Mouse (Mus musculus): Measurements from ENCODE around the gene Sf3a2. TPM values are rescaled to one million over a fixed set of nuclear protein-coding genes. Genes with fewer than 3 reads are reported as not detected.

Gene Sf3a2
- polyA plus RNA-seq, 1 experiment = 94.6 TPM

DNA sequence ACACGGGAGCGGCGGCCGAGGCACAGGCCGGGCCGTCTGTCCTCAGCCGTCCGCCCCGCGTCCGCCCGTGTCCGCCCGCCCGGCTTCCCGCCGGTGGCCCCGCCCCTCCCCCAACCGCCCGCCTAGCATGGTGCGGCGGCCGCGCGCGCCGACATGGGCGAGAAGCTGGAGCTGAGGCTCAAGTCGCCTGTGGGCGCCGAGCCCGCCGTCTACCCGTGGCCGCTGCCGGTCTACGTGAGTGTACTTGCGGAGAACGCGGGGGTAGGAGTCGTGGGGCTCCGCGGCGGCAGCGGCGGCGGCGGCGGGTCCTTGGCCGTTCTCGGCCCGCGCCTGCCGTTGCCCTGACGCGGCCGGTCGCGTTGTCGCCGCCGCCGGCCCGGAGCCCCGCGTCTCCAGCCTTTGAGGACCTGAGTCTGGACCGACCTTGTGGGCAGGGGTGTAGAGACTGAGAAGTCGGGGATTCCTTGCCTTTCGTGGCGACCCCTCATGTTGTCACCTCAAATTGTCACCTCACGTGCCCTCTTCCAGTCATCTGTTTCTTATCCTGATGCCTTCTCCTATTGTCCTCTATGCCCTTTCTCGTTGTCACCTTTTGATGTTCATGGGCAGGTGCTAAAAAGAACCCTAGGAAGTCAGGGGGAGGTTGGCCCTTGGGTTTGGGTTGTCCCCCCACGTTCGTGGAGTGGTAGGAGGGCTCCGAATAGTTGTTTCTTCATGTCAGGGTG, 42.5 kb upstream of the Sf3a2 start:
- H3K36me3 ChIP-seq (ENCODE audit: control insufficient read depth, insufficient read depth, low read length) = no peaks in the 10 kb centered on the region
- no peak overlapping the region for H3K27ac ChIP-seq (ENCODE audit: control insufficient read depth, insufficient read depth, low read length)
- TF ChIP-seq POLR2A (IDR thresholded peaks at IDR 0.05; ENCODE audit: control insufficient read depth, extremely low read depth, insufficient read depth, low read length, poor library complexity) (no peak), CTCF (IDR thresholded peaks at IDR 0.05; ENCODE audit: borderline replicate concordance, control insufficient read depth, extremely low read depth, insufficient read depth, low read length, poor library complexity) (0 out of 2 replicates have a peak, but pooled peaks have one; percentile 7)
- peak overlapping the region; percentile 78 for H3K4me3 ChIP-seq (ENCODE audit: control insufficient read depth, insufficient read depth, low read length)
- under 1% methylated on average over 75 of the region's 75 CpGs for WGBS
- no peak for DNase-seq
- H3K27me3 ChIP-seq (ENCODE audit: control insufficient read depth, insufficient read depth, low read length) = no peaks in the 10 kb centered on the region
- peaks cover 39% of the 10 kb centered on the region for H3K4me1 ChIP-seq (replicated peaks; ENCODE audit: control insufficient read depth, insufficient read depth, low read length)

DNA sequence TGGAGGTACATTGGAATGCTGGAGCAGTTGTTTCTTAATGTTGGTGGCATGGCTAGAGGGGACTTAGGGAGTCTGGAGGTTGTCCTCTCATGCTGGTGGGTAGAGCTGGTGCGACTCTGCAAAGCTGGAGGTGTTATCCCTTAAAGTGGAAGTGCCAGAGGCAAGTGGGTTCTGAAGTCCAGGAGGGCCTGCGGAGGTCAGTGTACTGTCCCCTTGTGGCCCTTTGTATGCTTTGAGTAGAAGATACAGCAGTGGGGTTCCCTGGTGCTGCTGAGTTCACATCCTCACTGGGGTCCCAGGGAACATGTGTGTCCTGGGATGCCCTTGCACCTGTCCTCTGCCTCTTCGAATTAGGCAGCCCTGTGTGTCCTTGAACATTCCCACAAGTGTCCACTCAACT, 41.9 kb upstream of the Sf3a2 start:
- WGBS = 42% methylated on average over 3 of the region's 3 CpGs
- no peaks in the 10 kb centered on the region for H3K36me3 ChIP-seq (ENCODE audit: control insufficient read depth, insufficient read depth, low read length)
- H3K27me3 ChIP-seq (ENCODE audit: control insufficient read depth, insufficient read depth, low read length) = no peaks in the 10 kb centered on the region
- peaks cover 43% of the 10 kb centered on the region for H3K4me1 ChIP-seq (replicated peaks; ENCODE audit: control insufficient read depth, insufficient read depth, low read length)
- TF ChIP-seq CTCF (IDR thresholded peaks at IDR 0.05; ENCODE audit: borderline replicate concordance, control insufficient read depth, extremely low read depth, insufficient read depth, low read length, poor library complexity) (no peak), POLR2A (IDR thresholded peaks at IDR 0.05; ENCODE audit: control insufficient read depth, extremely low read depth, insufficient read depth, low read length, poor library complexity) (no peak)
- DNase-seq = no peak
- H3K27ac ChIP-seq (ENCODE audit: control insufficient read depth, insufficient read depth, low read length) = no peak overlapping the region
- H3K4me3 ChIP-seq (ENCODE audit: control insufficient read depth, insufficient read depth, low read length) = peak overlapping the region; percentile 78

DNA sequence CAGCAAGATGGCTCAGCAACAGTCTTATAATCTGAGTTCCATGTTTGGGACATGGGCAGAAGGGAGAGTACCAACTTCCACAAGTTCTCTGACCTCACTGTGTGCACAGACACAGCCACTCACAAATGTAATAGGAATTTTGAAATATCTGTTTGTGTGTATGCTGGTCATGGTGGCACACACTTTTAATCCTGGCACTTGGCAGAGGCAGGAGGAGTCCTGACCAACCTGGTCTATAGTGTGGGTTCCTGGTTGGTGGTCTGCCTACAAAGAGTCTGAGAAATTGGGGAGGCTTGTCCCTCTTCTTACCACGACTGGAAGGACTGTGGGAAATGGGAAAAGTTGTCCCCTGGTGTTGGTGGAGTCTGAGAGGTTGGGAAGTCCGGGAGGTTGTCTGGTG, 41.5 kb upstream of the Sf3a2 start:
- H3K4me3 ChIP-seq (ENCODE audit: control insufficient read depth, insufficient read depth, low read length) = peak overlapping the region; percentile 78; the same call in 1 of the 2 replicates
- H3K36me3 ChIP-seq (ENCODE audit: control insufficient read depth, insufficient read depth, low read length) = no peaks in the 10 kb centered on the region
- peaks cover 40% of the 10 kb centered on the region for H3K4me1 ChIP-seq (replicated peaks; ENCODE audit: control insufficient read depth, insufficient read depth, low read length)
- TF ChIP-seq CTCF (IDR thresholded peaks at IDR 0.05; ENCODE audit: borderline replicate concordance, control insufficient read depth, extremely low read depth, insufficient read depth, low read length, poor library complexity) (no peak), POLR2A (IDR thresholded peaks at IDR 0.05; ENCODE audit: control insufficient read depth, extremely low read depth, insufficient read depth, low read length, poor library complexity) (no peak)
- no peak for DNase-seq
- 87% methylated on average over 2 of the region's 2 CpGs for WGBS
- no peak overlapping the region for H3K27ac ChIP-seq (ENCODE audit: control insufficient read depth, insufficient read depth, low read length)
- H3K27me3 ChIP-seq (ENCODE audit: control insufficient read depth, insufficient read depth, low read length) = no peaks in the 10 kb centered on the region

DNA sequence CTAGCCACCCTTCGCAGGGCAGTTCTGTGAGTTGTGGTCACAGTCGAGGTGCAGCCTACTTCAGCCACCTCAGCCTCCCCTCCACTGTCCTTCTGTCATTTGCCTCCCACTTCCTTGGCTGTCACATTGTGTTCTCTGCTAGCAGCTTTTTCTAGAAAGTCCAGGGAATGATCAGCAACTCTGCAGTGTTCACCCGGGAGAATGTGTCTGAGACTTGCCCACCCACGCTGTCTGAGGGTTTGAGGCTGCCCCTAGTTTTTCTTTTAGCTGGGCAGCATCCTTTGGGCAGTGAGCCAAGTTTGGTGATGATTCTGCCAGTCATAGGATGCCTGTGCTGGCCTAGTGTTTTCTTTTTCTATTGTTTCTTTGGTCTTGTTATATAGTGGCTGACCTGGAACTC, 41.0 kb upstream of the Sf3a2 start:
- TF ChIP-seq POLR2A (IDR thresholded peaks at IDR 0.05; ENCODE audit: control insufficient read depth, extremely low read depth, insufficient read depth, low read length, poor library complexity) (no peak), CTCF (IDR thresholded peaks at IDR 0.05; ENCODE audit: borderline replicate concordance, control insufficient read depth, extremely low read depth, insufficient read depth, low read length, poor library complexity) (no peak)
- H3K36me3 ChIP-seq (ENCODE audit: control insufficient read depth, insufficient read depth, low read length) = no peaks in the 10 kb centered on the region
- DNase-seq = no peak
- no peak overlapping the region for H3K27ac ChIP-seq (ENCODE audit: control insufficient read depth, insufficient read depth, low read length)
- no peak overlapping the region for H3K4me3 ChIP-seq (ENCODE audit: control insufficient read depth, insufficient read depth, low read length)
- peaks cover 35% of the 10 kb centered on the region for H3K4me1 ChIP-seq (replicated peaks; ENCODE audit: control insufficient read depth, insufficient read depth, low read length)
- no peaks in the 10 kb centered on the region for H3K27me3 ChIP-seq (ENCODE audit: control insufficient read depth, insufficient read depth, low read length)
- WGBS = 59% methylated on average over 4 of the region's 4 CpGs

DNA sequence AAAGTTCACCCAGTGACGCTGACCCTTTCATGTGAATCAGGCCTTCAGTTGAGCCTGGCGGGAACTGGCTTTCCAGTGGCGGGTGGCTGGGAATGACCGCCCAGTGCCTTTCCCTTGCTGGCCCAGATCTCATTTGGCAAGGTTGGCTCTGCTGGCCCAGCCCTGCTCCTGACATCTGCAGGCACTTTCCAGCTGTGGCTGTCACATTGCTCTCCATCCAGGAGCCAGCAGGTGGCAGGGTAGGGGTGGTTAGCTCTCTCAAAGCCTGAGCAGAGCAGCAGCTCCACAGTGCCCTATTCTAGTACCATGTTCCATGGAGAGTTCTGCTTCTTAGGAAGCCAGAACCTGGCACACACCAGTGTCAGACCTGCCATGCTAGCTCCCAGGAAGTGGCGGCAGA, 40.3 kb upstream of the Sf3a2 start:
- peaks cover 34% of the 10 kb centered on the region for H3K4me1 ChIP-seq (replicated peaks; ENCODE audit: control insufficient read depth, insufficient read depth, low read length)
- H3K36me3 ChIP-seq (ENCODE audit: control insufficient read depth, insufficient read depth, low read length) = no peaks in the 10 kb centered on the region
- peak; percentile 81 for DNase-seq
- no peak overlapping the region for H3K27ac ChIP-seq (ENCODE audit: control insufficient read depth, insufficient read depth, low read length)
- 70% methylated on average over 5 of the region's 5 CpGs for WGBS
- no peak overlapping the region for H3K4me3 ChIP-seq (ENCODE audit: control insufficient read depth, insufficient read depth, low read length)
- no peaks in the 10 kb centered on the region for H3K27me3 ChIP-seq (ENCODE audit: control insufficient read depth, insufficient read depth, low read length)
- TF ChIP-seq POLR2A (IDR thresholded peaks at IDR 0.05; ENCODE audit: control insufficient read depth, extremely low read depth, insufficient read depth, low read length, poor library complexity) (no peak), CTCF (IDR thresholded peaks at IDR 0.05; ENCODE audit: borderline replicate concordance, control insufficient read depth, extremely low read depth, insufficient read depth, low read length, poor library complexity) (peak; percentile 69; the same call in 1 of the 2 replicates)

DNA sequence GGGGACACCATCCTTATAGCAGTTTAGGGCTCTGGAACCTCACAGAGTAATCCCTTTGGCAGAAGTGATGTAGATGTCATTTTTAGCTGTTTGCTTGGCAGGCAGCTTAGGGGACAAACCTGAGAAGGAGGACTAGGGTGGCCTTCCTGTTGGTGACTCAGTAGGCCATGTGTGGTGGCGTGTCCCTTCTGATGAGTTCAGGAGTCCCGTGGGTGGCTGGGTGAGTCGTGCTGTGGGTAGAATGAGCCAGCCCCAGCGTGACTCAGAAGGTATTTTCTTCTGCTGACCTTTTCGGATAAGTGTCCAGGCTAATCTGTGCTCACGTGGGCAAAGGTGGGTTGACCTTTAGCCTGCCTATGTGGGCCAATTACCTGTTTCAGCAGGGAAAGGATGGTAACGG, 39.3 kb upstream of the Sf3a2 start:
- Histone ChIP-seq H3K4me3 (ENCODE audit: control insufficient read depth, insufficient read depth, low read length) (no peak overlapping the region), H3K36me3 (ENCODE audit: control insufficient read depth, insufficient read depth, low read length) (no peaks in the 10 kb centered on the region), H3K4me1 (replicated peaks; ENCODE audit: control insufficient read depth, insufficient read depth, low read length) (peaks cover 37% of the 10 kb centered on the region), H3K27ac (ENCODE audit: control insufficient read depth, insufficient read depth, low read length) (no peak overlapping the region), H3K27me3 (ENCODE audit: control insufficient read depth, insufficient read depth, low read length) (no peaks in the 10 kb centered on the region)
- 81% methylated on average over 7 of the region's 7 CpGs for WGBS
- TF ChIP-seq CTCF (IDR thresholded peaks at IDR 0.05; ENCODE audit: borderline replicate concordance, control insufficient read depth, extremely low read depth, insufficient read depth, low read length, poor library complexity) (no peak), POLR2A (IDR thresholded peaks at IDR 0.05; ENCODE audit: control insufficient read depth, extremely low read depth, insufficient read depth, low read length, poor library complexity) (no peak)
- DNase-seq = no peak

Measured in thymus, adult 2 months (tissue).